31 mouse cellular contexts compared by ENCODE assay signal in genomic region chr5:113983541-113983940, GRCm38 (mm10). TPM values are rescaled to one million over a fixed set of nuclear protein-coding genes. Genes with fewer than 3 reads are reported as not detected.
DNase-seq lines count a peak whose midpoint lies in the region; ATAC-seq and TF ChIP-seq lines count a peak whose summit lies in the region.
"Had no signal": no experiment of that assay in that cellular context is flagged by ENCODE, and none has a peak within 500 bp of the region (broad histone marks: within the 10 kb centered on the region; RNA-seq: fewer than 3 reads in every experiment).

No protein-coding gene starts in this region.

- no peak overlapping the region for H3K4me3 ChIP-seq in forebrain, embryonic 12.5 days (replicated peaks)
- no peak overlapping the region for H3K4me3 ChIP-seq in forebrain, embryonic 13.5 days
- no peak overlapping the region for H3K4me3 ChIP-seq in lung, postnatal 0 days (ENCODE audit: low read depth, low read length)
- H3K4me3 ChIP-seq in liver, embryonic 12.5 days, result peak overlapping the region; percentile 50
- no peak overlapping the region for H3K4me3 ChIP-seq in layer of hippocampus, adult 2 months
- H3K4me3 ChIP-seq: heart, embryonic 15.5 days; hindbrain, embryonic 15.5 days; intestine, embryonic 15.5 days; neural tube, embryonic 12.5 days had no signal

- peaks cover 13% of the 10 kb centered on the region; the same call in 1 of the 2 replicates for H3K36me3 ChIP-seq in forebrain, embryonic 12.5 days (replicated peaks)
- peaks cover 33% of the 10 kb centered on the region for H3K36me3 ChIP-seq in forebrain, embryonic 13.5 days (ENCODE audit: poor library complexity, severe bottlenecking)
- no peaks in the 10 kb centered on the region for H3K36me3 ChIP-seq in lung, postnatal 0 days (ENCODE audit: insufficient read depth, low read length)
- H3K36me3 ChIP-seq in liver, embryonic 12.5 days, result peaks cover 35% of the 10 kb centered on the region
- H3K36me3 ChIP-seq: heart, embryonic 15.5 days; hindbrain, embryonic 15.5 days; intestine, embryonic 15.5 days had no signal

- no peaks in the 10 kb centered on the region for H3K27me3 ChIP-seq in forebrain, embryonic 12.5 days
- H3K27me3 ChIP-seq in forebrain, embryonic 13.5 days, result no peaks in the 10 kb centered on the region
- H3K27me3 ChIP-seq in lung, postnatal 0 days (replicated peaks; ENCODE audit: insufficient read depth, low read length), result no peaks in the 10 kb centered on the region
- no peaks in the 10 kb centered on the region for H3K27me3 ChIP-seq in liver, embryonic 12.5 days (replicated peaks)
- H3K27me3 ChIP-seq: heart, embryonic 15.5 days; hindbrain, embryonic 15.5 days; intestine, embryonic 15.5 days; neural tube, embryonic 12.5 days had no signal

- DNase-seq in lung, postnatal 0 days (ENCODE audit: low spot score), result no peak
- DNase-seq in lung, postnatal 4 days, result no peak
- no peak for DNase-seq in adrenal gland, postnatal 4 days (ENCODE audit: low spot score in 2 of 2)
- no peak for DNase-seq in layer of hippocampus, adult 2 months (ENCODE audit: low spot score in 2 of 2)
- DNase-seq: adrenal gland, postnatal 36 days; cerebellum, postnatal 14 days; heart, postnatal 4 days; kidney, adult 9 months; kidney, postnatal 14 days; lung, adult 2 months; lung, postnatal 36 days; midbrain, embryonic 14.5 days; right cerebral cortex, postnatal 25 days; spleen, adult 18-20 months; thymus, adult 18-20 months; thymus, postnatal 36 days had no signal

- no peaks in the 10 kb centered on the region for H3K9me3 ChIP-seq in forebrain, embryonic 12.5 days
- no peaks in the 10 kb centered on the region for H3K9me3 ChIP-seq in forebrain, embryonic 13.5 days (replicated peaks)
- no peaks in the 10 kb centered on the region for H3K9me3 ChIP-seq in lung, postnatal 0 days (ENCODE audit: low read length)
- no peaks in the 10 kb centered on the region for H3K9me3 ChIP-seq in liver, embryonic 12.5 days (replicated peaks)
- H3K9me3 ChIP-seq: heart, embryonic 15.5 days; hindbrain, embryonic 15.5 days; intestine, embryonic 15.5 days; neural tube, embryonic 12.5 days had no signal

- no peak for ATAC-seq in forebrain, embryonic 12.5 days (ENCODE audit: low FRiP score)
- ATAC-seq in forebrain, embryonic 13.5 days, result no peak
- ATAC-seq in lung, postnatal 0 days, result no peak
- no peak for ATAC-seq in liver, embryonic 12.5 days
- ATAC-seq: forebrain, embryonic 14.5 days; intestine, embryonic 15.5 days had no signal

- H3K4me2 ChIP-seq in forebrain, embryonic 12.5 days, result no peak overlapping the region
- no peak overlapping the region for H3K4me2 ChIP-seq in forebrain, embryonic 13.5 days
- no peak overlapping the region for H3K4me2 ChIP-seq in lung, postnatal 0 days (replicated peaks; ENCODE audit: low read depth, low read length)
- H3K4me2 ChIP-seq in liver, embryonic 12.5 days, result peak overlapping the region; percentile 76
- H3K4me2 ChIP-seq: heart, embryonic 15.5 days; hindbrain, embryonic 15.5 days; intestine, embryonic 15.5 days; neural tube, embryonic 12.5 days had no signal

- 85% methylated on average over 6 of the region's 6 CpGs for WGBS in forebrain, embryonic 12.5 days
- WGBS in forebrain, embryonic 13.5 days, result 80% methylated on average over 6 of the region's 6 CpGs
- 60% methylated on average over 6 of the region's 6 CpGs for WGBS in lung, postnatal 0 days
- WGBS in liver, embryonic 12.5 days (ENCODE audit: insufficient replicate concordance), result 50% methylated on average over 6 of the region's 6 CpGs

- H3K4me1 ChIP-seq in forebrain, embryonic 12.5 days, result peaks cover 14% of the 10 kb centered on the region
- peaks cover 15% of the 10 kb centered on the region for H3K4me1 ChIP-seq in forebrain, embryonic 13.5 days
- peaks cover 10% of the 10 kb centered on the region for H3K4me1 ChIP-seq in lung, postnatal 0 days (ENCODE audit: insufficient read depth, low read depth, low read length)
- peaks cover 98% of the 10 kb centered on the region for H3K4me1 ChIP-seq in liver, embryonic 12.5 days

- no peak for TF ChIP-seq EP300 in lung, postnatal 0 days (IDR thresholded peaks at IDR 0.05)

- H3K9ac ChIP-seq in forebrain, embryonic 12.5 days, result 0 out of 2 replicates have a peak overlapping the region, but pooled peaks have one; percentile 17
- no peak overlapping the region for H3K9ac ChIP-seq in forebrain, embryonic 13.5 days
- no peak overlapping the region for H3K9ac ChIP-seq in lung, postnatal 0 days (replicated peaks; ENCODE audit: low read depth)
- peak overlapping the region; percentile 75 for H3K9ac ChIP-seq in liver, embryonic 12.5 days
- H3K9ac ChIP-seq: heart, embryonic 15.5 days; hindbrain, embryonic 15.5 days; intestine, embryonic 15.5 days; neural tube, embryonic 12.5 days had no signal

- TF ChIP-seq CTCF in lung, postnatal 0 days (IDR thresholded peaks at IDR 0.05), result no peak
- TF ChIP-seq CTCF in layer of hippocampus, adult 2 months (conservative IDR thresholded peaks at IDR 0.05), result no peak

- H3K27ac ChIP-seq in forebrain, embryonic 12.5 days, result no peak overlapping the region
- H3K27ac ChIP-seq in forebrain, embryonic 13.5 days, result no peak overlapping the region
- H3K27ac ChIP-seq in lung, postnatal 0 days (ENCODE audit: low read length), result 0 out of 2 replicates have a peak overlapping the region, but pooled peaks have one; percentile 14
- peak overlapping the region; percentile 96 for H3K27ac ChIP-seq in liver, embryonic 12.5 days
- no peak overlapping the region for H3K27ac ChIP-seq in layer of hippocampus, adult 2 months
- H3K27ac ChIP-seq: heart, embryonic 15.5 days; hindbrain, embryonic 15.5 days; intestine, embryonic 15.5 days; neural tube, embryonic 12.5 days had no signal

RNA-seq across cellular contexts. Expression of gene Ssh1, which starts 10.2 kb away (rescaled TPM):
- polyA plus RNA-seq in forebrain, embryonic 12.5 days (2016; fragmentation: Nextera tagmentation; extraction: Ambion mirVana), result 19.0 and 19.9 TPM in 2 replicates
- polyA plus RNA-seq in forebrain, embryonic 13.5 days (2015; fragmentation: Nextera tagmentation; extraction: Ambion mirVana), result 12.0 and 13.9 TPM in 2 replicates
- 13.2 and 14.3 TPM in 2 replicates for polyA plus RNA-seq in lung, postnatal 0 days (2015; fragmentation: Nextera tagmentation; extraction: Ambion mirVana)
- 8.9 and 10.9 TPM in 2 replicates for polyA plus RNA-seq in liver, embryonic 12.5 days (2016; fragmentation: Nextera tagmentation; extraction: Ambion mirVana)
- total RNA-seq in adrenal gland, postnatal 4 days (2021), result 10 to 100 TPM; 25.0 to 27.4 TPM
- total RNA-seq in layer of hippocampus, adult 2 months (2021), result 10 to 100 TPM; 25.8 to 28.1 TPM

RNA-seq across cellular contexts. Expression of gene Dao, which starts 20.0 kb away (rescaled TPM):
- polyA plus RNA-seq in forebrain, embryonic 12.5 days (2016; fragmentation: Nextera tagmentation; extraction: Ambion mirVana), result not detected in 2 replicates
- polyA plus RNA-seq in forebrain, embryonic 13.5 days (2015; fragmentation: Nextera tagmentation; extraction: Ambion mirVana), result not detected in 2 replicates
- not detected in 2 replicates for polyA plus RNA-seq in lung, postnatal 0 days (2015; fragmentation: Nextera tagmentation; extraction: Ambion mirVana)
- polyA plus RNA-seq in liver, embryonic 12.5 days (2016; fragmentation: Nextera tagmentation; extraction: Ambion mirVana), result not detected in 2 replicates
- 10 to 100 TPM in 1 of 2 experiments, under 1 TPM in 1; 0.51 to 16.1 TPM for total RNA-seq in adrenal gland, postnatal 4 days (2021)
- not detected for total RNA-seq in layer of hippocampus, adult 2 months (2021)
- total RNA-seq: adrenal gland, postnatal 36 days; gastrocnemius, adult 8-10 months; granulocyte monocyte progenitor cell, adult 5-6 weeks; heart, postnatal 4 days; layer of hippocampus, adult 18-20 months; layer of hippocampus, postnatal 25 days; megakaryocyte-erythroid progenitor cell, adult 5-6 weeks had no signal
- polyA plus RNA-seq: embryonic facial prominence, embryonic 11.5 days; forebrain, embryonic 14.5 days; heart, embryonic 15.5 days; limb, embryonic 11.5 days; midbrain, embryonic 14.5 days; neural tube, embryonic 12.5 days had no signal

Comparison
In these comparisons a context has a peak if more than half of its experiments do, and no peak if none do; other contexts are left out.
1. H3K9ac ChIP-seq: peak in forebrain, embryonic 12.5 days (single experiment) and liver, embryonic 12.5 days (single experiment); none in forebrain, embryonic 13.5 days (single experiment) and lung, postnatal 0 days (single experiment).
2. H3K27ac ChIP-seq: peak in lung, postnatal 0 days (single experiment) and liver, embryonic 12.5 days (single experiment); none in forebrain, embryonic 12.5 days (single experiment), forebrain, embryonic 13.5 days (single experiment) and layer of hippocampus, adult 2 months (single experiment).